Mouse (Mus musculus) left cerebral cortex, adult 2 months (tissue): Measurements from ENCODE around the gene Tshz2. TPM values are rescaled to one million over a fixed set of nuclear protein-coding genes. Genes with fewer than 3 reads are reported as not detected.

Experiments used
- DNase-seq, 2 experiments: peaks; one replicate each; pipeline ENCODE4 v3.0.0; 2021 to 2022; ENCODE audit warnings: low spot score in 2 of 2, mixed read lengths in 1 of 2; ENCODE audit errors: extremely low spot score in 1 of 2
- H3K27ac ChIP-seq: fragments of 200-600 bp; 2 replicates; pipeline ENCODE4 v1.8.1; 2022
- H3K4me3 ChIP-seq: fragments of 200-600 bp; 2 replicates; pipeline ENCODE4 v1.8.1; 2022
- CTCF ChIP-seq: fragments of 200-600 bp; IDR thresholded peaks from 2 replicates; pipeline ENCODE4 v1.8.1; 2022; ENCODE audit warnings: antibody characterized with exemption, mild to moderate bottlenecking, moderate library complexity
- intact Hi-C: fragments of 180-260 bp; cut with DNase I; formaldehyde crosslinking; loops from one replicate; pipeline ENCODE4 v1.15.1; 2025
- total RNA-seq, 2 experiments: library from RNA; stranded (reverse); gene quantifications; 2 replicates each; pipeline ENCODE4 v1.2.3; 2021

Tshz2 gene
- total RNA-seq, 2 experiments from 2014 or later, result 38.2 to 46.1 TPM

DNA sequence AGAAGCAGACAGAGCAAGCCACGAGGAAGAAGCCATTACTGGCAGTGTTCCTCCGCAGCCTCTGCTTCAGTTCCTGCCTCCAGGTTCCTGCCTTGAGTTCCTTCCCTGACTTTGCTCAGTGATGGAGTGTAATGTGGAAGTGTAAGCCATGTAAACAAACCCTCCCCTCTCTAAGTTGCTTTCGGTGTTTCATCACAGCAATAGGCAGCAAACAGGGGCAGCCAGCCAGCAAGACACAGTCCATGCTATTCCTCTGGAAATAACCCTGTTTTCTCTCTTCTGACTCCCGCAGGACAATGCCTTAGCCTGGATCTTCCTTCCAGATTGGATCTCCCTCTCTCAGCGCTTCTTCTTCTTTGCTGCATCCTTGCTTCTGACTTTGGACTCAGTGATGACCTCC lies 437.2 kb downstream of the Tshz2 start:
- TF ChIP-seq CTCF, result no peak
- DNase-seq, result no peak
- intact Hi-C loops, result no loop called here
- no peak overlapping the region for H3K27ac ChIP-seq
- no peak overlapping the region for H3K4me3 ChIP-seq

DNA sequence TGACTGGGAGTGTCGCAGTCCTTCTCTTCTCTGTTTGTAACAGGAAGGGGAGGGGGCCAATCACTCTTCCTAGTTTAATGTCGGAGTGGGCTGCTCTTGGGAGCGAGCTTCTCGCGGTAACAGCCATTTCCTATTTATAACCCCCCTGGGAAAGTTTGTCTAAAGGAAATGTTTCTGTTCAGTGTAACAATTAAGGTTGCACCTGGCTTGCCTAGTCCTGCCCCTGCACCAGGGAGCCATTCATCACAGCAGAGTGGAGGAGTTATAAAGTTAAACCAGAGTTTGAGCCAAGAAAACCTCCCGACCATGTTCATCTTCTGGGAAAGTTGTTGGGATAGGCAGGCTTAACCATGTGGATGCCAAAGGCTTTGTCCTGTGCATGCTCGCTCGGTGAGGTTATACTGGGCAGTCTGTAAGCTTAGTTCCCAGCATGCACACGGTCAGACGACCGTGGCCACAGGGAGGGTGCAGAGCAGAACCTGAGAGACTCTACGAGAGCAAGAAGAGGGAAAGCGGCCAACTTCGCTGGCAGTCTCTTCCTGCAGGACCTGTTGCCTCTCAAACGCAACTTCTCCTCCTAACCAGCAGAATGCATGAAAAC lies 437.9 kb downstream of the Tshz2 start:
- H3K27ac ChIP-seq, result no peak overlapping the region
- H3K4me3 ChIP-seq, result no peak overlapping the region
- DNase-seq, result no peak
- intact Hi-C loops, result no loop called here
- no peak for TF ChIP-seq CTCF

- DNase-seq, result no peak
- TF ChIP-seq CTCF, result peak; percentile 24; the same call in 1 of the 2 replicates
- intact Hi-C loops, result no loop called here
- Histone ChIP-seq H3K27ac (no peak overlapping the region), H3K4me3 (no peak overlapping the region)
Observed at GRCm38 (mm10) chr2:170076941-170077490, 444.2 kb downstream of the Tshz2 start.

GRCm38 (mm10) chr2:170078041-170078440 lies 445.2 kb downstream of the Tshz2 start:
- no peak overlapping the region for H3K4me3 ChIP-seq
- no peak for TF ChIP-seq CTCF
- intact Hi-C loops, result no loop called here
- no peak overlapping the region for H3K27ac ChIP-seq
- no peak for DNase-seq

GRCm38 (mm10) chr2:170078442-170079017 lies 445.7 kb downstream of the Tshz2 start:
- peak in 1 of 2 experiments; percentile 14 for DNase-seq
- no peak overlapping the region for H3K27ac ChIP-seq

DNA sequence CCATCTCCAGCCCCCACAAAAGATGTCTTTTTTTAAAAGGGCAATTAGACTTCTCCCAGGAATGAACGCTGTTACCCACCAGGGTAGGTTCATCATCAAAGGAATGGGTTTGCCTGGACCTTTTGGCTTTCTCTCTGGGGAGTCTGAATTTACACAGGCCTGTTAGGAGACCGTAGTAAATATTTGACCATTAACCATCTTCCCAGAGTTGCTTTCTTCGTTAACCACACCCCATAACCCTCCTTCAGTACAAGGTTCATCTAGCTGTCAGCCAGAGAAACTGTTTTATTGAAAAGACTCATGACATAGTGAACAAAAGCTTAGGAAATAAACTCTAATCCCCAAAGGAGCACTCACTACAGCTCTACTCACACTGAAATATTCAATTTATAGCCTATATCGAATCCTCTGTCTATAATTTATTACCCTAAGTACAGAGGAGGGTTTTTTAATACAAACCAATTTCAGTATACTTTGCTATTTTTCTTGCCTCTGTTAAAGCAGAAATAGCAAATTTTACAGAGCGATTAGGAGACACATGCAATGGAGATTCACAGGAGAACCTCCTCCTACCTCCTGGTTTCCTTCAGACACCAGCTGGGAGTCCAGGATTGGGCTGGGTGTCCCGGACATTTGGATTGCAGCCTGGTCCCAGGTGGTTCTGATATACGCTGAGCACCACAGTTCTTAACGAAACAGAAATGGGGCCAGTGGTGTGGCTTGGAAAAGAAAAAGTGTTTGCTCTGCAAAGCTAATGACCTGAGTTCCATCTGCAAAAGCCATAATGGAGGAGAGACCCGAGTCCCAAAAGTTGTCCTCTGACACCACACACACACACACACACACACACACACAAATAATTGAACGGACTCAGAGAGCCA lies 459.0 kb downstream of the Tshz2 start:
- H3K4me3 ChIP-seq, result no peak overlapping the region
- H3K27ac ChIP-seq, result no peak overlapping the region
- no peak for DNase-seq
- intact Hi-C loops, result no loop called here
- no peak for TF ChIP-seq CTCF

More at GRCm38 (mm10) chr2:170078442-170079017, 445.7 kb downstream of the Tshz2 start:
- peak; percentile 13 for TF ChIP-seq CTCF
- intact Hi-C loops, result no loop called here
- no peak overlapping the region for H3K4me3 ChIP-seq

DNA sequence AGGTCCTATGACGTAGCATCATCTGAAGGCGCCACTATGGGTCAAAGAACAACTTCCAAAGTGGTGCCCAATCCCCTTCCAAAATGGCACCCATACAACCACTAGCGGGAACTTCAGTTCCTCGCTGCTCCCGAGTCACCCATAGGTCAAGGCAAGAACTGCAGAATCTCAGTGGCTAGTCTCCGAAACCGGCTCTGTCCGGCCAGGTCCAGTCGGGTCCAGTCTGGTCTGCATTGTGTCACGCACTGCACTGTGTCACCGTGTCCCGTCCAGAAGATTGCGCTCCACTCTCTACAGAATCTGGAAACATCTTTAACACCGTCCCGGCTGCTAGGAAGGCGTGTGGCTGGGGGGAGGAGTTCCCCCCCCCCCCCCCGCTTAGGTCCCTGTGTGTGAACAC lies 461.4 kb downstream of the Tshz2 start:
- intact Hi-C loops, result no loop called here
- Histone ChIP-seq H3K27ac (no peak overlapping the region), H3K4me3 (no peak overlapping the region)
- TF ChIP-seq CTCF, result no peak
- DNase-seq, result no peak

- Histone ChIP-seq H3K4me3 (no peak overlapping the region), H3K27ac (no peak overlapping the region)
- intact Hi-C loops, result no loop called here
- DNase-seq, result no peak
- TF ChIP-seq CTCF, result no peak
Observed at GRCm38 (mm10) chr2:170094871-170095270, 462.1 kb downstream of the Tshz2 start.

DNA sequence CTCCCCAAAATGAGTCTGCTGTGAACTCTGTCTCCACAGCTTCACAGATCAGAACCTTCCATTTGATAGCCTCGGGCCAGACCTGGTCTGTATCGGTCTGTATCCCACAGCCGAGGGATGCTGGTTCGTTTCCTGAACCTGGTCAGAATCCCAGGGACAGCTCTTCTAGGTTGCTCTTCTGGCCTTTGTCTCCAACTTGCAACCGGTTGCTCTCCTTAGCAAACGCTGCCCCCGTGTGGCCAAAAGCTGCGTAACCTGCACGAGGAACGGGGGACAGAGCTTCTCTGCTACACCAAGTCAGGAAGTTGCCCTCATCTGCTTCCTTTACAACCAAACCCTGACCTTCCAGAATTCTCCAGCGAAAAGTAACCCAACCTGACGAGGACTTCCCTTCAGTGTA lies 468.3 kb downstream of the Tshz2 start:
- intact Hi-C loops, result loop anchor here (1.0 to 2.0 kb wide), 2 partner anchors 1040 to 1110 kb away; no protein-coding TSS in a partner anchor
- H3K4me3 ChIP-seq, result no peak overlapping the region
- DNase-seq, result peak; percentile 84 to 94
- no peak overlapping the region for H3K27ac ChIP-seq
- peak; percentile 93 for TF ChIP-seq CTCF

GRCm38 (mm10) chr2:170101932-170102331 lies 469.1 kb downstream of the Tshz2 start:
- Histone ChIP-seq H3K4me3 (no peak overlapping the region), H3K27ac (no peak overlapping the region)
- DNase-seq, result no peak
- intact Hi-C loops, result loop anchor here (1.0 to 2.0 kb wide), 2 partner anchors 1041 to 1111 kb away; no protein-coding TSS in a partner anchor
- TF ChIP-seq CTCF, result no peak; the same call in 1 of the 2 replicates

DNA sequence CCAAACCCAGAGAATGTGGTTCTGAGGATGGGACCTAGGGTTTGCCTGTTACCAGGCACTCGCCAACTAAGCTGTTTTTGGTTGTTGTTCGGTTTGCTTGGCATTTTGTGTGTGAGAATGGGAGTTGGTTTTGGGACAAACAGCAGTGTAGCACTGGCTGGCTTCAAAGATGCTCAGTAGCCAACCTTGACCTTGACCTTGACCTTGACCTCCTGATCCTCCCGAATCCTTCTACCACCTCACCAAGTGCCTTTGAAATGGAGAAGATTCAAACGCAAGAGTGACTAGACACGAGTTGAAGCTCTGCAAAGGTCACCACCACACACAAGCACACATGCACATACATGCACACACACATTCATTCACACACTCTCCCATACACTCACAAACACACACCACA lies 470.5 kb downstream of the Tshz2 start:
- intact Hi-C loops, result no loop called here
- H3K4me3 ChIP-seq, result no peak overlapping the region
- no peak for DNase-seq
- no peak overlapping the region for H3K27ac ChIP-seq
- TF ChIP-seq CTCF, result no peak

GRCm38 (mm10) chr2:170103852-170104251 lies 471.0 kb downstream of the Tshz2 start:
- peak; percentile 88 for TF ChIP-seq CTCF
- Histone ChIP-seq H3K27ac (no peak overlapping the region), H3K4me3 (no peak overlapping the region)
- intact Hi-C loops, result no loop called here
- peak; percentile 49 to 63 for DNase-seq
